Mouse (Mus musculus) megakaryocyte, embryonic 14.5 days (primary cell): ENCODE measurements around the gene Nosip.

Source experiments
- FLI1 ChIP-seq: IDR thresholded peaks from 2 replicates; pipeline ENCODE4 v1.6.1; 2012; ENCODE audit warnings: low read length, inconsistent platforms, mixed read lengths
- GATA1 ChIP-seq: IDR thresholded peaks from 3 replicates; pipeline ENCODE4 v1.6.1; 2012; ENCODE audit warnings: mixed read lengths, low read length, inconsistent platforms, borderline replicate concordance

- TF ChIP-seq GATA1: no peak
- TF ChIP-seq FLI1: no peak
These were observed 49.4 kb upstream of the Nosip start for GRCm38 (mm10) chr7:45012824-45013223.
